ENCODE assay signal across 27 mouse cellular contexts in the genomic region with DNA sequence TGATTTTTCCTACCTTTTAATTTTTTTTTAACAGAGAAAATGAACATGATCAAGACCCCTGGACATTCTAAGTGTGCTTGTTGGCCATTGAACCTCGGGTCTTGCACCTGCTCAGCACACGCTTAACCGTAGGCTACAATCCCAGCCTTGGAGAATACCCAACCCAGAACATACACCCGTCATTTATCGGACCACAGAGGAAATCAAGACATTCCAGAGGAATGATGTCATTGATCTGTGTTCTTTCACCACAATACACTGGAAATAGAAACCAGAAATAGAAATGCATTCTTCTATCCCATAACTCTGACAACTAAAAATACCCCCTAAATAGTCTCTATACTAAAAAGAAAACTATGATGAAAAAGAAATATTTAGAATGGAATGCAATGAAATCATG. TPM values are rescaled to one million over a fixed set of nuclear protein-coding genes. Genes with fewer than 3 reads are reported as not detected.
DNase-seq lines count a peak whose midpoint lies in the region; ATAC-seq and TF ChIP-seq lines count a peak whose summit lies in the region.
"Had no signal": no experiment of that assay in that cellular context is flagged by ENCODE, and none has a peak within 500 bp of the region (broad histone marks: within the 10 kb centered on the region; RNA-seq: fewer than 3 reads in every experiment).

No protein-coding gene starts in this region.

- H3K4me3 ChIP-seq in heart, embryonic 12.5 days: no peak overlapping the region
- no peak overlapping the region for H3K4me3 ChIP-seq in lung, postnatal 0 days (ENCODE audit: low read depth, low read length)
- peak overlapping the region; percentile 17; the same call in 1 of the 2 replicates for H3K4me3 ChIP-seq in E14TG2a.4 (replicated peaks; ENCODE audit: low read length)
- H3K4me3 ChIP-seq in myocyte: no peak overlapping the region
- H3K4me3 ChIP-seq: forebrain, embryonic 15.5 days; gastrocnemius, adult 2 months; hindbrain, embryonic 13.5 days; limb, embryonic 15.5 days; liver, embryonic 15.5 days; lung, embryonic 15.5 days; midbrain, embryonic 10.5 days; midbrain, embryonic 15.5 days had no signal

- H3K36me3 ChIP-seq in heart, embryonic 12.5 days: no peaks in the 10 kb centered on the region
- H3K36me3 ChIP-seq in lung, postnatal 0 days (ENCODE audit: insufficient read depth, low read length): no peaks in the 10 kb centered on the region
- H3K36me3 ChIP-seq in E14TG2a.4 (ENCODE audit: insufficient read depth, low read length) (no peaks in the 10 kb centered on the region), myocyte (ENCODE audit: control insufficient read depth, insufficient read depth) (no peaks in the 10 kb centered on the region)
- H3K36me3 ChIP-seq: forebrain, embryonic 15.5 days; hindbrain, embryonic 13.5 days; limb, embryonic 15.5 days; liver, embryonic 15.5 days; lung, embryonic 15.5 days; midbrain, embryonic 10.5 days; midbrain, embryonic 15.5 days had no signal

- no peak overlapping the region for H3K4me2 ChIP-seq in heart, embryonic 12.5 days
- H3K4me2 ChIP-seq in lung, postnatal 0 days (replicated peaks; ENCODE audit: low read depth, low read length): no peak overlapping the region
- no peak overlapping the region for H3K4me2 ChIP-seq in myocyte (ENCODE audit: low read depth)
- H3K4me2 ChIP-seq: forebrain, embryonic 15.5 days; heart, embryonic 11.5 days; hindbrain, embryonic 13.5 days; limb, embryonic 15.5 days; liver, embryonic 15.5 days; lung, embryonic 15.5 days; midbrain, embryonic 15.5 days had no signal

- 0 out of 2 replicates have a peak, but pooled peaks cover 4% of the 10 kb centered on the region for H3K9me3 ChIP-seq in heart, embryonic 12.5 days (replicated peaks)
- no peaks in the 10 kb centered on the region for H3K9me3 ChIP-seq in lung, postnatal 0 days (ENCODE audit: low read length)
- no peaks in the 10 kb centered on the region for H3K9me3 ChIP-seq in E14TG2a.4 (ENCODE audit: low read length)
- H3K9me3 ChIP-seq: forebrain, embryonic 15.5 days; hindbrain, embryonic 13.5 days; limb, embryonic 15.5 days; liver, embryonic 15.5 days; lung, embryonic 15.5 days; midbrain, embryonic 10.5 days; midbrain, embryonic 15.5 days had no signal

- H3ac ChIP-seq in myocyte (ENCODE audit: control insufficient read depth, insufficient read length): no peak overlapping the region

- DNase-seq in heart, postnatal 4 days: no peak
- peak; percentile 53 for DNase-seq in lung, postnatal 0 days (ENCODE audit: low spot score)
- DNase-seq in lung, postnatal 4 days: no peak
- no peak for DNase-seq in liver
- DNase-seq: adrenal gland, postnatal 25 days; cerebellum, adult 18-20 months; cerebellum, postnatal 10 days; gastrocnemius, adult 2 months; kidney, adult 8-10 months; kidney, postnatal 4 days; right cerebral cortex, postnatal 4 days; thymus, adult 2 months; thymus, postnatal 36 days had no signal

- ATAC-seq in heart, embryonic 12.5 days (ENCODE audit: insufficient number of reproducible peaks, low FRiP score): peak; percentile 36; the same call in 1 of the 2 replicates
- ATAC-seq in lung, postnatal 0 days: peak; percentile 33; the same call in 1 of the 2 replicates
- ATAC-seq: forebrain, embryonic 15.5 days; intestine, embryonic 16.5 days; midbrain, embryonic 15.5 days had no signal

- H3K4me1 ChIP-seq in heart, embryonic 12.5 days (replicated peaks): peaks cover 9% of the 10 kb centered on the region
- H3K4me1 ChIP-seq in lung, postnatal 0 days (ENCODE audit: insufficient read depth, low read depth, low read length): no peaks in the 10 kb centered on the region
- peaks cover 17% of the 10 kb centered on the region for H3K4me1 ChIP-seq in E14TG2a.4 (replicated peaks; ENCODE audit: low read depth, low read length)
- H3K4me1 ChIP-seq: forebrain, embryonic 15.5 days; hindbrain, embryonic 13.5 days; liver, embryonic 15.5 days; lung, embryonic 15.5 days; midbrain, embryonic 10.5 days; midbrain, embryonic 15.5 days had no signal

- TF ChIP-seq EP300 in lung, postnatal 0 days (IDR thresholded peaks at IDR 0.05): no peak

- no peak for TF ChIP-seq POLR2A in myocyte (IDR thresholded peaks at IDR 0.05; ENCODE audit: insufficient read length, low read depth)

- 39% methylated on average over 5 of the region's 5 CpGs for WGBS in heart, embryonic 12.5 days
- WGBS in lung, postnatal 0 days: 29% methylated on average over 5 of the region's 5 CpGs

- no peaks in the 10 kb centered on the region for H3K27me3 ChIP-seq in heart, embryonic 12.5 days (replicated peaks)
- no peaks in the 10 kb centered on the region for H3K27me3 ChIP-seq in lung, postnatal 0 days (replicated peaks; ENCODE audit: insufficient read depth, low read length)
- H3K27me3 ChIP-seq in E14TG2a.4 (ENCODE audit: insufficient read depth, low read length): 0 out of 2 replicates have a peak, but pooled peaks cover 3% of the 10 kb centered on the region
- no peaks in the 10 kb centered on the region for H3K27me3 ChIP-seq in myocyte (ENCODE audit: control insufficient read depth, insufficient read depth, insufficient read length)
- H3K27me3 ChIP-seq: forebrain, embryonic 15.5 days; hindbrain, embryonic 13.5 days; limb, embryonic 15.5 days; lung, embryonic 15.5 days; midbrain, embryonic 15.5 days had no signal

- H3K27ac ChIP-seq in heart, embryonic 12.5 days (ENCODE audit: poor library complexity, severe bottlenecking): no peak overlapping the region
- H3K27ac ChIP-seq in lung, postnatal 0 days (ENCODE audit: low read length): no peak overlapping the region
- H3K27ac ChIP-seq: forebrain, embryonic 15.5 days; gastrocnemius, adult 2 months; hindbrain, embryonic 13.5 days; kidney, postnatal 0 days; limb, embryonic 15.5 days; liver, embryonic 15.5 days; lung, embryonic 15.5 days; midbrain, embryonic 10.5 days; midbrain, embryonic 15.5 days; stomach, postnatal 0 days had no signal

- TF ChIP-seq CTCF in lung, postnatal 0 days (IDR thresholded peaks at IDR 0.05): no peak
- no peak for TF ChIP-seq CTCF in E14TG2a.4 (conservative IDR thresholded peaks at IDR 0.05; ENCODE audit: low read length)

- H3K79me2 ChIP-seq in myocyte (ENCODE audit: control insufficient read depth, insufficient read depth): no peaks in the 10 kb centered on the region

- H3K9ac ChIP-seq in heart, embryonic 12.5 days: no peak overlapping the region
- no peak overlapping the region for H3K9ac ChIP-seq in lung, postnatal 0 days (replicated peaks; ENCODE audit: low read depth)
- H3K9ac ChIP-seq: forebrain, embryonic 15.5 days; hindbrain, embryonic 13.5 days; limb, embryonic 15.5 days; liver, embryonic 15.5 days; lung, embryonic 15.5 days; midbrain, embryonic 15.5 days had no signal

TF ChIP-seq in myocyte, 11 proteins besides CTCF, POLR2A, EP300 and RAD21:
- TF ChIP-seq SRF (IDR thresholded peaks at IDR 0.05; ENCODE audit: control insufficient read depth, insufficient read length, low read depth) (no peak), MYOD1 (IDR thresholded peaks at IDR 0.05; ENCODE audit: control insufficient read depth in 1 of 3, insufficient read length in 2 of 3, low read depth in 2 of 3) (peak in 2 of 3 experiments; percentile 28 to 41)
TF ChIP-seq in myocyte: peak in this region for 1.

RNA-seq across cellular contexts. Expression of a gene that starts 13.4 kb away (rescaled TPM):
- polyA plus RNA-seq in heart, embryonic 12.5 days (2016; fragmentation: Nextera tagmentation; extraction: Ambion mirVana): 0.98 and 1.0 TPM in 2 replicates
- 10 to 100 TPM; 20.6 to 24.8 TPM for total RNA-seq in heart, postnatal 4 days (2021)
- polyA plus RNA-seq in lung, postnatal 0 days (2015; fragmentation: Nextera tagmentation; extraction: Ambion mirVana): 1.6 and 2.0 TPM in 2 replicates
- 6.5 TPM for polyA plus RNA-seq in myocyte (2012; fragmentation: generic; extraction: Trizol)

RNA-seq across cellular contexts. Expression of a gene that starts 47.9 kb away (rescaled TPM):
- 25.8 and 26.0 TPM in 2 replicates for polyA plus RNA-seq in heart, embryonic 12.5 days (2016; fragmentation: Nextera tagmentation; extraction: Ambion mirVana)
- 10 to 100 TPM; 35.9 to 36.0 TPM for total RNA-seq in heart, postnatal 4 days (2021)
- polyA plus RNA-seq in lung, postnatal 0 days (2015; fragmentation: Nextera tagmentation; extraction: Ambion mirVana): 11.9 and 15.6 TPM in 2 replicates
- polyA plus RNA-seq in myocyte (2012; fragmentation: generic; extraction: Trizol): 6.7 TPM
